Mouse (Mus musculus): ENCODE data around the gene 1810049J17Rik. TPM values are rescaled to one million over a fixed set of nuclear protein-coding genes. Genes with fewer than 3 reads are reported as not detected.
A peak's percentile ranks its signal among the peaks of the same experiment; 100 is the strongest.

1810049J17Rik gene
- polyA plus RNA-seq, 1 experiment from 2014 or later = 0.54 TPM

DNA sequence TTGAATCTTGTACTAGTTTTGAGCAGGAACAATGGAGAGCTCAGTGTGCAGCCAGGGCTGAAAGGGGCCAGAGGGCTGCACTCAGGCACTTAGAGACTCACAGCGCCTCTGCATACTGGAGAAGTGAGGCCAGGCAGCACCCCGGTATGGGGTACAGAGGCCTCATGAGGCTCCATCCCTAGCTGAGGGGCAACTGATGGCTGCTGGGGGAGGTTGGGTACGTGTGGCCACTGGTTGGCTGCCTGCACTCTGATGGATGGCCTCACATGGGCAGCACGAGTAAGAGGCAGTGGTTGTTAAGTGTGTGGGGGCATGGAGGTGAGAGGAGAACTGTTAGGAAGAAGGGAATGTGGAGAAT, 19.7 kb upstream of the 1810049J17Rik start:
- H3K9ac ChIP-seq (ENCODE audit: low read length) = no peak overlapping the region
- H3K9me3 ChIP-seq (ENCODE audit: control insufficient read depth, low read length) = no peaks in the 10 kb centered on the region
- H3K4me3 ChIP-seq (ENCODE audit: control insufficient read depth in 1 of 2, insufficient read depth in 1 of 2, low read depth in 1 of 2, low read length in 2 of 2) = no peak overlapping the region
- ATAC-seq (ENCODE audit: insufficient number of reproducible peaks, insufficient read depth, low FRiP score, low read depth) = no peak
- peaks cover 35% of the 10 kb centered on the region for H3K36me3 ChIP-seq (ENCODE audit: control insufficient read depth, insufficient read depth, low read length)
- no peak overlapping the region for H3K27ac ChIP-seq (replicated peaks in 1 of 2; ENCODE audit: control insufficient read depth in 1 of 2, insufficient read depth in 1 of 2, low read depth in 2 of 2, low read length in 2 of 2)
- 40% methylated on average over 4 of the region's 4 CpGs for WGBS
- peaks cover 7 to 20% of the 10 kb centered on the region in 2 experiments for H3K4me1 ChIP-seq (ENCODE audit: control insufficient read depth in 2 of 2, insufficient read depth in 2 of 2, low read length in 2 of 2)
- no peaks in the 10 kb centered on the region for H3K27me3 ChIP-seq (ENCODE audit: control insufficient read depth, insufficient read depth, low read length)
- no peak overlapping the region for H3K4me2 ChIP-seq (ENCODE audit: low read length)

DNA sequence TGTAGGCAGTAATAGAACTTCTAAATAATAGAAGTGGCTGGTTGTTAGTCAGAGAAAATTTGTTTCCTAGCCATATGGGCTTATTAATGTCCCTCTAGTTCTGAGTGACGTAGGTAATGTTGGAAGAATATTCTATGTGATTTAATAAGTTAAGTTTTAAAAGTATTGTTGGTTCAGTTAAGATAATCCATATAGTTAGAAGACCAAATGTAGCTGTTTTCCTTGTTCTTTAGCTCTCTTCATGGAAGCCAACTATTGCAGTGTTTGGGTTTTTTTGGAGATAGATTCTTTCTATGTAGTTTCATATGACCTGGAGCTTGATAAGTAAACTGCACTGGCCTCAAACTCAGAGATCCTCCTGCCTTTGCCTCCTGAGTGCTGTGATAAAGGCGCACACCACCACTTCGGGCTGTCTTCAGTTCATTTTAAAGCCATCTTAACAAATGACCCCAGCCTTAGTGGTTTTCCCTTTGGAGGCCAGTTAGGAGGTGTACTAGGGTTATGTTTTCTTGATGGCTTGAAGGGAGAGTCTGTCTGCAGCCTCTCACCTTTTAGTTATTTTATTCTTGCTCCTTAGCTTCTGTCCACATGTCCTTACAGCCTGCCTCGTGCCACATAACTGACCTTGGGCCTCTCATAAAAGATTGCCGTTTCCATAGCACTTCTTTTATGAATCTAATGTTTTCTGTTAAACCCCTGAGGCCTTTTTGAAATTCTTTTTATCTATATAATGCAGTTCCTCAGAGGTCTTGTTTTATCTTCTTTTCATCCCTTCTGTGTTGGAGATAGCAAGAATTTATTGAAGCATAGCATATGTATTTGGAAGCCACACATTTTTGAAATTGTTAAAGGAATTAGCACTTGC, 19.1 kb upstream of the 1810049J17Rik start:
- WGBS = 59% methylated on average over 5 of the region's 5 CpGs
- Histone ChIP-seq H3K27me3 (ENCODE audit: control insufficient read depth, insufficient read depth, low read length) (no peaks in the 10 kb centered on the region), H3K9ac (ENCODE audit: low read length) (no peak overlapping the region), H3K36me3 (ENCODE audit: control insufficient read depth, insufficient read depth, low read length) (peaks cover 30% of the 10 kb centered on the region), H3K4me1 (ENCODE audit: control insufficient read depth in 2 of 2, insufficient read depth in 2 of 2, low read length in 2 of 2) (peaks cover 7 to 22% of the 10 kb centered on the region in 2 experiments), H3K4me3 (ENCODE audit: control insufficient read depth in 1 of 2, insufficient read depth in 1 of 2, low read depth in 1 of 2, low read length in 2 of 2) (no peak overlapping the region), H3K9me3 (ENCODE audit: control insufficient read depth, low read length) (no peaks in the 10 kb centered on the region), H3K4me2 (ENCODE audit: low read length) (no peak overlapping the region), H3K27ac (replicated peaks in 1 of 2; ENCODE audit: control insufficient read depth in 1 of 2, insufficient read depth in 1 of 2, low read depth in 2 of 2, low read length in 2 of 2) (peak overlapping the region in 1 of 2 experiments; percentile 11; a peak in 1 of 4 replicates)
- ATAC-seq (ENCODE audit: insufficient number of reproducible peaks, insufficient read depth, low FRiP score, low read depth) = no peak

DNA sequence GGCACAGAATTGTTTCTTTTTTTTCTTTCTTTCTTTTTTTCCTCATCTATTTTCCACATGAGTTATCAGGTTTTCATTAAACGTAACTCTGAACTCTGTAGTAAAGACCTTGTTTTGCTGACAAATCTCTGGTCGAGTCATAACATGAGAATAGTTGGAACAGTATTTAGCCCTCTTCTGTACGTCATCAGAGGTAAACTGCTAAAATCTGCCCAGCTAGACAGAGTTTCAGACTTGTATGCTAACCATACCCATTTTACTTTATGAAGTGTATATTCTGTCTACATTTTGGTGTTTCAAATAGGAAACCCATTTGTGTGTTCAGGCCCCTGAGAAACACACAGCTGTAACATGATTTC, 16.1 kb upstream of the 1810049J17Rik start:
- Histone ChIP-seq H3K36me3 (ENCODE audit: control insufficient read depth, insufficient read depth, low read length) (peaks cover under 1% of the 10 kb centered on the region), H3K9ac (ENCODE audit: low read length) (no peak overlapping the region), H3K9me3 (ENCODE audit: control insufficient read depth, low read length) (no peaks in the 10 kb centered on the region), H3K27me3 (ENCODE audit: control insufficient read depth, insufficient read depth, low read length) (no peaks in the 10 kb centered on the region), H3K4me3 (ENCODE audit: control insufficient read depth in 1 of 2, insufficient read depth in 1 of 2, low read depth in 1 of 2, low read length in 2 of 2) (no peak overlapping the region), H3K4me2 (ENCODE audit: low read length) (no peak overlapping the region), H3K27ac (replicated peaks in 1 of 2; ENCODE audit: control insufficient read depth in 1 of 2, insufficient read depth in 1 of 2, low read depth in 2 of 2, low read length in 2 of 2) (no peak overlapping the region), H3K4me1 (ENCODE audit: control insufficient read depth in 2 of 2, insufficient read depth in 2 of 2, low read length in 2 of 2) (peaks cover 11 to 39% of the 10 kb centered on the region in 2 experiments)
- 49% methylated on average over 3 of the region's 3 CpGs for WGBS
- no peak for ATAC-seq (ENCODE audit: insufficient number of reproducible peaks, insufficient read depth, low FRiP score, low read depth)

DNA sequence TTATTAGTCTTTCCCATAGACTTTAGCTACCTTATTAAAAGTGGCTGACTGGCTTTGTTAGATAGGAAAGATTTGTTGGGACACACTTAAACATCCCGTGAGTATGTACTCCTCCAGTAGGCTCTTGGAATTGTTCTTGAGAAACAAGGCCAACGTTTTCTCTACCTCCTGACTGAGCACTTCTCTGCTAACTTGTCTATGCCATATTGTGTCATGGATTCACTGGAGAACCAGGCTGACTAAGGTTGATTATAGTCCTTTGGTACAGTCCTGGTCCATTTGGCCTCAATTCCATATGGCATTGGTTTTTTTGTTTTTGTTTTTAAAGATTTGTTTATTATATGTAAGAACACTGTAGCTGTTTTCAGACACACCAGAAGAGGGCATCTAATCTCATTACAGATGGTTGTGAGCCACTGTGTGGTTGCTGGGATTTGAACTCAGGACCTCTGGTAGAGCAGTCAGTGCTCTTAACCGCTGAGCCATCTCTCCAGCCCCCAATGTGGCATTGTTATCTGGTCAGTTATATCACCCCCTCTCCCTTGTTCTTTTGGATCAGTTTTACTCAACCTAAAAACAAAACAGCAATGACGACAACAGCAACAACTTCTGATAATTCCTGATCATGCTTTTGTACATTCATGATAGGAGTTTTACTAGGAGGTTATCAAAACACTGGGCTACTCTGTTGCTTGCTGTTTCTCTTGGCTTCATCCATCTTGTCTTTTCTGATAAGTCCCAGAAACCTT, 15.5 kb upstream of the 1810049J17Rik start:
- Histone ChIP-seq H3K36me3 (ENCODE audit: control insufficient read depth, insufficient read depth, low read length) (no peaks in the 10 kb centered on the region), H3K27ac (replicated peaks in 1 of 2; ENCODE audit: control insufficient read depth in 1 of 2, insufficient read depth in 1 of 2, low read depth in 2 of 2, low read length in 2 of 2) (no peak overlapping the region), H3K4me3 (ENCODE audit: control insufficient read depth in 1 of 2, insufficient read depth in 1 of 2, low read depth in 1 of 2, low read length in 2 of 2) (no peak overlapping the region), H3K4me1 (ENCODE audit: control insufficient read depth in 2 of 2, insufficient read depth in 2 of 2, low read length in 2 of 2) (peaks cover 11 to 39% of the 10 kb centered on the region in 2 experiments), H3K9ac (ENCODE audit: low read length) (no peak overlapping the region), H3K9me3 (ENCODE audit: control insufficient read depth, low read length) (no peaks in the 10 kb centered on the region), H3K4me2 (ENCODE audit: low read length) (no peak overlapping the region), H3K27me3 (ENCODE audit: control insufficient read depth, insufficient read depth, low read length) (no peaks in the 10 kb centered on the region)
- ATAC-seq (ENCODE audit: insufficient number of reproducible peaks, insufficient read depth, low FRiP score, low read depth) = no peak
- 66% methylated on average over 4 of the region's 4 CpGs for WGBS

DNA sequence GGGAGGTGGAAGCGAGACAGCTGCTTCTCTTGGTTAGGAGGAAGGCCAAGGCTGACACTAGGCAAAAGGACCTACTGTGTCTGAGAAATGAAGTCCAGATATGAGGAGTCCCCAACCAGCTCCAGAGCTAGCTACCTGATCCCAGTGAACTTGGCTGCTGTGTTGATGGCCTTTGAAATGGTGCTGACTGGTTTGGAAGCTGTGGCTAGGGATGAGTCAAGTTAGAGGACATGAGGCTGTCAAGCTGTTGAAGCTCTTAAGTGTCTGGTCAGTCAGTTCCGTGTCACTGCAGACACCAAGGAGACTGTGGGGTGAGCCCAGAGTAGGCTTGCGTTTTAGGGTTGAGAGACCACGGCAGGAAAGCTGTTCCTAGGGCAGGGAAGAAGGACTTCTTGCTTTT, 12.7 kb upstream of the 1810049J17Rik start:
- H3K4me3 ChIP-seq (ENCODE audit: control insufficient read depth in 1 of 2, insufficient read depth in 1 of 2, low read depth in 1 of 2, low read length in 2 of 2) = no peak overlapping the region
- no peak for ATAC-seq (ENCODE audit: insufficient number of reproducible peaks, insufficient read depth, low FRiP score, low read depth)
- no peak overlapping the region for H3K4me2 ChIP-seq (ENCODE audit: low read length)
- no peaks in the 10 kb centered on the region for H3K9me3 ChIP-seq (ENCODE audit: control insufficient read depth, low read length)
- no peak overlapping the region for H3K27ac ChIP-seq (replicated peaks in 1 of 2; ENCODE audit: control insufficient read depth in 1 of 2, insufficient read depth in 1 of 2, low read depth in 2 of 2, low read length in 2 of 2)
- H3K36me3 ChIP-seq (ENCODE audit: control insufficient read depth, insufficient read depth, low read length) = no peaks in the 10 kb centered on the region
- 57% methylated on average over 4 of the region's 4 CpGs for whole genome bisulfite sequencing
- peaks cover 7 to 48% of the 10 kb centered on the region in 2 experiments for H3K4me1 ChIP-seq (ENCODE audit: control insufficient read depth in 2 of 2, insufficient read depth in 2 of 2, low read length in 2 of 2)
- no peaks in the 10 kb centered on the region for H3K27me3 ChIP-seq (ENCODE audit: control insufficient read depth, insufficient read depth, low read length)
- no peak overlapping the region for H3K9ac ChIP-seq (ENCODE audit: low read length)

DNA sequence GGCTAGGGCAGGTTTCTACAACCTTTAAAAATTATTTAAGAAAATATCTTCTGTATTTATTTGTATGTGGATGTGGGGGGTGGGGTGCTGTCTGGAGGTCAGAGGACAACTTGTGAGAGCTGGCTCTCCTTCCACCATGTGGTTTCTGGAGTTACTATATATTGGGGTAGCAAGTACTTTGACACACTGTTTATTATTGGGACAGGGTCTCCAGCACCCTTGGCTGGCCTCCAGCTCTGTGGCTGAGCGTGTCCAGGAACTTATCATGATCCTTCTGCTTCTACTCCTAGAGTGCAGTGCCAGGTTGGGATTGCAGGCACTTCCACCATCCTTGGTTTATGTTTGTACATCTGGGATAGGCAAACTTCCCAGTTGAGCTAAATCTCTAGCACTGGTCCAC, 9.6 kb upstream of the 1810049J17Rik start:
- H3K4me3 ChIP-seq (ENCODE audit: control insufficient read depth in 1 of 2, insufficient read depth in 1 of 2, low read depth in 1 of 2, low read length in 2 of 2) = no peak overlapping the region
- H3K4me1 ChIP-seq (ENCODE audit: control insufficient read depth in 2 of 2, insufficient read depth in 2 of 2, low read length in 2 of 2) = peaks cover 7 to 40% of the 10 kb centered on the region in 2 experiments
- H3K36me3 ChIP-seq (ENCODE audit: control insufficient read depth, insufficient read depth, low read length) = no peaks in the 10 kb centered on the region
- H3K27me3 ChIP-seq (ENCODE audit: control insufficient read depth, insufficient read depth, low read length) = no peaks in the 10 kb centered on the region
- H3K27ac ChIP-seq (replicated peaks in 1 of 2; ENCODE audit: control insufficient read depth in 1 of 2, insufficient read depth in 1 of 2, low read depth in 2 of 2, low read length in 2 of 2) = peak overlapping the region in 1 of 2 experiments; percentile 42; a peak in 3 of 4 replicates
- H3K9me3 ChIP-seq (ENCODE audit: control insufficient read depth, low read length) = no peaks in the 10 kb centered on the region
- H3K9ac ChIP-seq (ENCODE audit: low read length) = no peak overlapping the region
- no peak overlapping the region for H3K4me2 ChIP-seq (ENCODE audit: low read length)
- ATAC-seq (ENCODE audit: insufficient number of reproducible peaks, insufficient read depth, low FRiP score, low read depth) = no peak
- 15% methylated on average over 1 of the region's 1 CpGs for WGBS

DNA sequence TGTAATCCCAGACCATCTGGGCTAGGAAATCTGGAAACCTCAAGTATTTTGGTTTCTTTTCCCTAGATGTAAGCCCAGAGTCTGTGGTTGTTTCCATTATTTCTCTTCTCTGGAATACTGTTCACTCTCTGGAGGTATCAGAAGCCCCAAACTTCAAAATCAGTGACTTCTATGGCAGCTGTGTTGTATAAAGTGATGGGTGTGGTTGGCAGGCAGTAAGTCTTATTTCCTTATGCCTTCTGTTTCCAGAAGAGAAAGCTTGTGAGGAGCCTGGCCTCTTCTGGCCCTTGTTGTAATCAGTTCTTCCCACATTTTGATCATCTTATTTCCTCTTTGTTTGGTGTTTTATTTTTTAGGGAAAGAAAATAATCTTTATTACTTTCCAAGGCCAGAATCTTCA, 9.2 kb upstream of the 1810049J17Rik start:
- peaks cover 7 to 39% of the 10 kb centered on the region in 2 experiments for H3K4me1 ChIP-seq (ENCODE audit: control insufficient read depth in 2 of 2, insufficient read depth in 2 of 2, low read length in 2 of 2)
- H3K4me2 ChIP-seq (ENCODE audit: low read length) = no peak overlapping the region
- H3K36me3 ChIP-seq (ENCODE audit: control insufficient read depth, insufficient read depth, low read length) = peaks cover 4% of the 10 kb centered on the region; the same call in 1 of the 2 replicates
- ATAC-seq (ENCODE audit: insufficient number of reproducible peaks, insufficient read depth, low FRiP score, low read depth) = no peak
- no peak overlapping the region for H3K9ac ChIP-seq (ENCODE audit: low read length)
- H3K27me3 ChIP-seq (ENCODE audit: control insufficient read depth, insufficient read depth, low read length) = no peaks in the 10 kb centered on the region
- no peaks in the 10 kb centered on the region for H3K9me3 ChIP-seq (ENCODE audit: control insufficient read depth, low read length)
- H3K4me3 ChIP-seq (ENCODE audit: control insufficient read depth in 1 of 2, insufficient read depth in 1 of 2, low read depth in 1 of 2, low read length in 2 of 2) = no peak overlapping the region
- H3K27ac ChIP-seq (replicated peaks in 1 of 2; ENCODE audit: control insufficient read depth in 1 of 2, insufficient read depth in 1 of 2, low read depth in 2 of 2, low read length in 2 of 2) = peak overlapping the region; percentile 42 to 45; a peak in 3 of 4 replicates
